Mouse (Mus musculus) forebrain, postnatal 0 days (tissue): ENCODE data around the gene Olfr809. TPM values are rescaled to one million over a fixed set of nuclear protein-coding genes. Genes with fewer than 3 reads are reported as not detected.

ENCODE experiments used
- ATAC-seq: fragments of 200-750 bp; cut with Nextera tagmentation; 2 replicates; pipeline ENCODE4 v1.8.0; 2017; ENCODE audit warnings: mild to moderate bottlenecking, moderate library complexity
- DNase-seq: peaks from one replicate; pipeline ENCODE4 v3.0.0-alpha.2; 2015
- H3K27ac ChIP-seq: fragments of 300-500 bp; sonication (generic); 2 replicates; pipeline ENCODE4 v1.5.1; 2014; ENCODE audit warnings: low read depth, mild to moderate bottlenecking, antibody characterized with exemption, low read length, moderate library complexity, mixed read lengths
- H3K27me3 ChIP-seq: fragments of 300-500 bp; sonication (generic); 2 replicates; pipeline ENCODE4 v1.6.1; 2014; ENCODE audit warnings: mild to moderate bottlenecking, low read length, mixed read lengths; ENCODE audit not compliant: insufficient read depth
- H3K36me3 ChIP-seq: fragments of 300-500 bp; sonication (generic); 2 replicates; pipeline ENCODE4 v1.6.1; 2014; ENCODE audit warnings: mild to moderate bottlenecking, moderate library complexity; ENCODE audit not compliant: insufficient read depth
- H3K4me1 ChIP-seq: fragments of 300-500 bp; sonication (generic); 2 replicates; pipeline ENCODE4 v1.6.1; 2014; ENCODE audit warnings: antibody characterized with exemption; ENCODE audit not compliant: insufficient read depth
- H3K4me2 ChIP-seq: fragments of 300-500 bp; sonication (generic); 2 replicates; pipeline ENCODE4 v1.6.1; 2014; ENCODE audit warnings: low read depth, mild to moderate bottlenecking, moderate library complexity
- H3K4me3 ChIP-seq: fragments of 300-500 bp; sonication (generic); 2 replicates; pipeline ENCODE4 v1.5.1; 2014; ENCODE audit warnings: low read depth, low read length, mixed read lengths
- H3K9ac ChIP-seq: fragments of 300-500 bp; sonication (generic); 2 replicates; pipeline ENCODE4 v1.6.1; 2014; ENCODE audit warnings: mild to moderate bottlenecking
- H3K9me3 ChIP-seq: fragments of 300-500 bp; sonication (generic); 2 replicates; pipeline ENCODE4 v1.6.1; 2016; ENCODE audit warnings: low read length
- CTCF ChIP-seq: sonication (generic); IDR thresholded peaks from 2 replicates; pipeline ENCODE4 v1.5.1; 2016; ENCODE audit warnings: antibody characterized with exemption, control low read depth, low read depth
- WGBS: fragments of 180-500 bp; shearing (Covaris S2); extraction: QIAGEN DNeasy Blood & Tissue Kit; methylation state at CpG from one replicate; pipeline ENCODE4 v1.1.7; 2014; 5-methylcytosine and 5-hydroxymethylcytosine counted together
- polyA plus RNA-seq: library from polyadenylated mRNA; unstranded; fragments of >200 nt; fragmentation: Nextera tagmentation; extraction: Ambion mirVana; gene quantifications from 2 replicates; pipeline ENCODE4 v1.2.1, GENCODE M21; 2015
- total RNA-seq: library from RNA; depleted of rRNA; stranded (reverse); fragments of >200 nt; gene quantifications from 2 replicates; pipeline ENCODE4 v1.2.3, GENCODE M21; 2014; rRNA removed

The Olfr809 gene
- not detected in 2 replicates for total RNA-seq
- polyA plus RNA-seq: not detected in 2 replicates

GRCm38 (mm10) chr10:129774338-129774737, at the start of gene Olfr809:
TSS of gene Olfr809 (plus strand) at chr10:129774638.
- Histone ChIP-seq H3K9ac (no peak within 1 kb of the TSS), H3K4me3 (no peak within 1 kb of the TSS), H3K4me1 (no peaks in the 10 kb centered on the region), H3K36me3 (no peaks in the 10 kb centered on the region), H3K4me2 (no peak within 1 kb of the TSS), H3K9me3 (no peaks in the 10 kb centered on the region), H3K27me3 (no peaks in the 10 kb centered on the region), H3K27ac (no peak within 1 kb of the TSS)
- ATAC-seq (no peak), DNase-seq (no peak)
- TF ChIP-seq CTCF: no peak

- WGBS: 99% methylated on average over 2 of the region's 2 CpGs
- TF ChIP-seq CTCF: no peak
- no peak for ATAC-seq
- Histone ChIP-seq H3K27me3 (no peaks in the 10 kb centered on the region), H3K9me3 (no peaks in the 10 kb centered on the region), H3K4me3 (no peak within 1 kb of the TSS), H3K4me2 (no peak within 1 kb of the TSS), H3K36me3 (no peaks in the 10 kb centered on the region), H3K27ac (no peak within 1 kb of the TSS), H3K4me1 (no peaks in the 10 kb centered on the region), H3K9ac (no peak within 1 kb of the TSS)
- no peak for DNase-seq
Measured at GRCm38 (mm10) chr10:129729275-129729674, 45.2 kb upstream of the Olfr809 start, which contains the start of gene Olfr805. TSS of gene Olfr805 (minus strand) at chr10:129729375.

DNA sequence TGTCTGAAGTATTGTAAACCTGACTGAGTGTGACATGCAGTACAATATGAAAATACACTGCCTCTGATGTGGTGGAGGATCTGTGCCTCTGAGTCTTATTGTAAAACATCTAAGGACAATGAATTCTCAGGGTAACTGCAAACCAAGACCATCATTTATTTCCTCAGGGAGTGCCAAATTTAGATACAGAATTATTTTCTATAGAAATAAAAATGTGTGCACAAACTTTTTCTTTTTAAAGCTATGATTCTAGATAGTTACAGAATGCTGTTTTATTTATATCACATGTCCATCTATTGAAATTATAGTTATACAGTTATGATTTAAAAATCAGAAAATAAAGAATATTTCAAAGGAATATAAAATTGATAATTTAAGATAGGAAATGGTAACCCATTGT, 32.6 kb upstream of the Olfr809 start, which contains the start of gene Olfr806:
Gene Olfr806 (minus strand): TSS at position 101 of the 400 bp plus-strand sequence.
- Histone ChIP-seq H3K27me3 (no peaks in the 10 kb centered on the region), H3K9me3 (no peaks in the 10 kb centered on the region), H3K27ac (no peak within 1 kb of the TSS), H3K4me3 (no peak within 1 kb of the TSS), H3K36me3 (no peaks in the 10 kb centered on the region), H3K9ac (no peak within 1 kb of the TSS), H3K4me2 (no peak within 1 kb of the TSS), H3K4me1 (no peaks in the 10 kb centered on the region)
- ATAC-seq (no peak), DNase-seq (no peak)
- no peak for TF ChIP-seq CTCF

- Histone ChIP-seq H3K9me3 (no peaks in the 10 kb centered on the region), H3K27ac (no peak within 1 kb of the TSS), H3K4me1 (no peaks in the 10 kb centered on the region), H3K4me3 (no peak within 1 kb of the TSS), H3K36me3 (no peaks in the 10 kb centered on the region), H3K9ac (no peak within 1 kb of the TSS), H3K27me3 (no peaks in the 10 kb centered on the region), H3K4me2 (no peak within 1 kb of the TSS)
- DNase-seq (no peak), ATAC-seq (no peak)
- TF ChIP-seq CTCF: no peak
- 93% methylated on average over 1 of the region's 1 CpGs for WGBS
Measured at GRCm38 (mm10) chr10:129757693-129758092, 16.7 kb upstream of the Olfr809 start, which contains the start of gene Olfr807. TSS of gene Olfr807 (minus strand) at chr10:129757793.

GRCm38 (mm10) chr10:129765182-129765581, 9.3 kb upstream of the Olfr809 start, which contains the start of gene Olfr808:
TSS of gene Olfr808 (plus strand) at chr10:129765482.
- Histone ChIP-seq H3K9ac (no peak within 1 kb of the TSS), H3K27ac (no peak within 1 kb of the TSS), H3K4me1 (no peaks in the 10 kb centered on the region), H3K36me3 (no peaks in the 10 kb centered on the region), H3K4me3 (no peak within 1 kb of the TSS), H3K27me3 (no peaks in the 10 kb centered on the region), H3K4me2 (no peak within 1 kb of the TSS), H3K9me3 (no peaks in the 10 kb centered on the region)
- DNase-seq (no peak), ATAC-seq (no peak)
- TF ChIP-seq CTCF: no peak
- WGBS: 100% methylated on average over 1 of the region's 1 CpGs

GRCm38 (mm10) chr10:129778123-129778522, 3.7 kb downstream of the Olfr809 start:
- Histone ChIP-seq H3K4me1 (no peaks in the 10 kb centered on the region), H3K27me3 (no peaks in the 10 kb centered on the region), H3K9me3 (no peaks in the 10 kb centered on the region), H3K9ac (no peak overlapping the region), H3K4me3 (no peak overlapping the region), H3K4me2 (no peak overlapping the region), H3K27ac (no peak overlapping the region), H3K36me3 (no peaks in the 10 kb centered on the region)
- DNase-seq: no peak
- TF ChIP-seq CTCF: no peak
- ATAC-seq: no peak

- no peaks in the 10 kb centered on the region for H3K36me3 ChIP-seq
- no peak within 1 kb of the TSS for H3K27ac ChIP-seq
- TF ChIP-seq CTCF: no peak
- H3K4me3 ChIP-seq: no peak within 1 kb of the TSS
- H3K9ac ChIP-seq: no peak within 1 kb of the TSS
- no peaks in the 10 kb centered on the region for H3K9me3 ChIP-seq
- DNase-seq: no peak
- no peak within 1 kb of the TSS for H3K4me2 ChIP-seq
- no peaks in the 10 kb centered on the region for H3K4me1 ChIP-seq
- H3K27me3 ChIP-seq: no peaks in the 10 kb centered on the region
- no peak for ATAC-seq
Measured at GRCm38 (mm10) chr10:129794817-129795216, 20.4 kb downstream of the Olfr809 start, which contains the start of gene Olfr810. TSS of gene Olfr810 (minus strand) at chr10:129794917.
